Mouse (Mus musculus) midbrain, postnatal 0 days (tissue): Measurements from ENCODE around the gene Hykk. TPM values are rescaled to one million over a fixed set of nuclear protein-coding genes. Genes with fewer than 3 reads are reported as not detected.

Experiments
- ATAC-seq: fragments of 200-750 bp; cut with Nextera tagmentation; 2 replicates; pipeline ENCODE4 v1.8.0; 2017; ENCODE audit warnings: moderate number of reproducible peaks, mild to moderate bottlenecking, moderate TSS enrichment, moderate library complexity; ENCODE audit not compliant: low FRiP score
- DNase-seq: peaks from one replicate; pipeline ENCODE4 v3.0.0-alpha.2; 2015; ENCODE audit warnings: low spot score
- H3K27ac ChIP-seq: fragments of 300-500 bp; sonication (generic); 2 replicates; pipeline ENCODE4 v1.5.1; 2014; ENCODE audit warnings: low read depth, mild to moderate bottlenecking, low read length, mixed read lengths
- H3K27me3 ChIP-seq: fragments of 300-500 bp; sonication (generic); 2 replicates; pipeline ENCODE4 v1.6.1; 2014; ENCODE audit warnings: low read length, control low read depth, mixed read lengths; ENCODE audit not compliant: insufficient read depth
- H3K36me3 ChIP-seq: fragments of 300-500 bp; sonication (generic); 2 replicates; pipeline ENCODE4 v1.6.1; 2014; ENCODE audit warnings: low read length, control low read depth, mixed read lengths; ENCODE audit not compliant: insufficient read depth
- H3K4me1 ChIP-seq: fragments of 300-500 bp; sonication (generic); 2 replicates; pipeline ENCODE4 v1.6.1; 2014; ENCODE audit warnings: mild to moderate bottlenecking, control low read depth, antibody characterized with exemption, low read length, mixed read lengths; ENCODE audit not compliant: insufficient read depth
- H3K4me2 ChIP-seq: fragments of 300-500 bp; sonication (generic); 2 replicates; pipeline ENCODE4 v1.6.1; 2014; ENCODE audit warnings: low read depth, mild to moderate bottlenecking, low read length, mixed read lengths; ENCODE audit not compliant: poor library complexity, severe bottlenecking
- H3K4me3 ChIP-seq: fragments of 300-500 bp; sonication (generic); 2 replicates; pipeline ENCODE4 v1.5.1; 2014; ENCODE audit warnings: low read depth, mild to moderate bottlenecking, low read length, moderate library complexity
- H3K9ac ChIP-seq: fragments of 300-500 bp; sonication (generic); replicated peaks from 2 replicates; pipeline ENCODE4 v1.6.1; 2014; ENCODE audit warnings: mild to moderate bottlenecking, low read length, moderate library complexity, mixed read lengths; ENCODE audit not compliant: poor library complexity, severe bottlenecking
- H3K9me3 ChIP-seq: fragments of 300-500 bp; sonication (generic); 2 replicates; pipeline ENCODE4 v1.6.1; 2016; ENCODE audit warnings: low read length, control low read depth
- CTCF ChIP-seq: IDR thresholded peaks from 2 replicates; pipeline ENCODE4 v1.5.1; 2016; ENCODE audit warnings: antibody characterized with exemption, mild to moderate bottlenecking
- WGBS: fragments of 180-500 bp; shearing (Covaris S2); extraction: QIAGEN DNeasy Blood & Tissue Kit; methylation state at CpG from one replicate; pipeline ENCODE4 v1.1.7; 2014; 5-methylcytosine and 5-hydroxymethylcytosine counted together
- polyA plus RNA-seq: library from polyadenylated mRNA; unstranded; fragments of >200 nt; fragmentation: Nextera tagmentation; extraction: Ambion mirVana; gene quantifications from 2 replicates; pipeline ENCODE4 v1.2.1, GENCODE M21; 2015
- total RNA-seq: library from RNA; depleted of rRNA; stranded (reverse); fragments of >200 nt; gene quantifications from 2 replicates; pipeline ENCODE4 v1.2.3, GENCODE M21; 2014

Hykk gene
- total and polyA plus RNA-seq, 2 experiments from 2014 or later: 1.3 to 1.4 TPM

GRCm38 (mm10) chr9:54916401-54916800 is 682 bp upstream of the Hykk start:
- Histone ChIP-seq H3K9me3 (no peaks in the 10 kb centered on the region), H3K4me3 (peak overlapping the region; percentile 66), H3K27ac (no peak overlapping the region), H3K4me2 (peak overlapping the region; percentile 92), H3K27me3 (no peaks in the 10 kb centered on the region), H3K36me3 (no peaks in the 10 kb centered on the region; the same call in 1 of the 2 replicates), H3K9ac (no peak overlapping the region), H3K4me1 (no peaks in the 10 kb centered on the region)
- no peak for TF ChIP-seq CTCF
- whole genome bisulfite sequencing: 74% methylated on average over 8 of the region's 8 CpGs
- DNase-seq (no peak), ATAC-seq (peak; percentile 6; the same call in 1 of the 2 replicates)

- no peaks in the 10 kb centered on the region for H3K27me3 ChIP-seq
- H3K9me3 ChIP-seq: no peaks in the 10 kb centered on the region
- WGBS: 76% methylated on average over 2 of the region's 2 CpGs
- no peak for TF ChIP-seq CTCF
- H3K4me2 ChIP-seq: no peak overlapping the region
- ATAC-seq (no peak), DNase-seq (no peak)
- H3K9ac ChIP-seq: no peak overlapping the region
- H3K27ac ChIP-seq: no peak overlapping the region
- no peak overlapping the region for H3K4me3 ChIP-seq
- no peaks in the 10 kb centered on the region for H3K4me1 ChIP-seq
- no peaks in the 10 kb centered on the region for H3K36me3 ChIP-seq
Observed at GRCm38 (mm10) chr9:54918191-54918590, 1.1 kb downstream of the Hykk start.

- H3K36me3 ChIP-seq: no peaks in the 10 kb centered on the region
- no peaks in the 10 kb centered on the region for H3K27me3 ChIP-seq
- no peak for ATAC-seq
- DNase-seq: no peak
- H3K4me2 ChIP-seq: no peak overlapping the region
- H3K4me3 ChIP-seq: no peak overlapping the region
- no peak overlapping the region for H3K9ac ChIP-seq
- WGBS: 98% methylated on average over 5 of the region's 5 CpGs
- no peak overlapping the region for H3K27ac ChIP-seq
- H3K4me1 ChIP-seq: no peaks in the 10 kb centered on the region
- no peaks in the 10 kb centered on the region for H3K9me3 ChIP-seq
- TF ChIP-seq CTCF: no peak
Observed at GRCm38 (mm10) chr9:54918781-54919180, 1.7 kb downstream of the Hykk start.

GRCm38 (mm10) chr9:54919946-54920345 is 2.9 kb downstream of the Hykk start:
- H3K4me2 ChIP-seq: no peak overlapping the region
- no peaks in the 10 kb centered on the region for H3K4me1 ChIP-seq
- no peak overlapping the region for H3K27ac ChIP-seq
- ATAC-seq (no peak), DNase-seq (no peak)
- H3K9ac ChIP-seq: no peak overlapping the region
- WGBS: 62% methylated on average over 4 of the region's 4 CpGs
- TF ChIP-seq CTCF: no peak
- no peaks in the 10 kb centered on the region for H3K9me3 ChIP-seq
- no peaks in the 10 kb centered on the region for H3K36me3 ChIP-seq
- H3K4me3 ChIP-seq: no peak overlapping the region
- H3K27me3 ChIP-seq: no peaks in the 10 kb centered on the region

GRCm38 (mm10) chr9:54930741-54931140 is 13.7 kb downstream of the Hykk start:
- ATAC-seq (no peak), DNase-seq (no peak)
- no peak overlapping the region for H3K4me3 ChIP-seq
- no peak overlapping the region for H3K9ac ChIP-seq
- no peaks in the 10 kb centered on the region for H3K36me3 ChIP-seq
- no peak for TF ChIP-seq CTCF
- no peaks in the 10 kb centered on the region for H3K9me3 ChIP-seq
- no peak overlapping the region for H3K27ac ChIP-seq
- WGBS: 90% methylated on average over 1 of the region's 1 CpGs
- H3K4me1 ChIP-seq: no peaks in the 10 kb centered on the region
- no peaks in the 10 kb centered on the region for H3K27me3 ChIP-seq
- no peak overlapping the region for H3K4me2 ChIP-seq

GRCm38 (mm10) chr9:54931765-54932164 is 14.7 kb downstream of the Hykk start:
- Histone ChIP-seq H3K4me1 (no peaks in the 10 kb centered on the region), H3K27me3 (no peaks in the 10 kb centered on the region), H3K9me3 (no peaks in the 10 kb centered on the region), H3K4me3 (no peak overlapping the region), H3K36me3 (no peaks in the 10 kb centered on the region), H3K9ac (no peak overlapping the region), H3K27ac (no peak overlapping the region), H3K4me2 (no peak overlapping the region)
- ATAC-seq (no peak), DNase-seq (no peak)
- TF ChIP-seq CTCF: no peak
- WGBS: 0% methylated on average over 1 of the region's 1 CpGs
